Mouse (Mus musculus): ENCODE data around the gene Kif5a. TPM values are rescaled to one million over a fixed set of nuclear protein-coding genes. Genes with fewer than 3 reads are reported as not detected.
A peak's percentile ranks its signal among the peaks of the same experiment; 100 is the strongest.

Kif5a gene
- polyA plus RNA-seq, 1 experiment from 2014 or later, result 0.08 TPM

DNA sequence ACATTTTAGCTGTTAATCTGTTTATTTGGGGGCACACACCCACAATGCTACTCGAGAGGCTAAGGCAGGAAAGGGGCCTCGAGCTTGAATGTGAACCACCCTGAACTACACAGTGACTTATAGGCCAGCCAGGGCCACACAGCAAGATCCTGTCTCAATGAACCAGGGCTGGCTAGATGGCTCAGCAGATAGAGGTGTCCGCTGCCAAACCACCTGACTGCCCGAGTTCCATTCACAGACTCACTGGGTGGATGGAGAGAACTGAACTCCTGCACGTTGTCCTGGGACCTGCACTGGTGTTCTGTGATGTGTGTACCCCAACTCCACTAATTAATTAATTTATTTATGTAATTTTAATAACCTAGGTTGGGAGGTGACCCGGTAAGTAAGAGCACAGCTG is 5.4 kb downstream of the Kif5a start:
- WGBS (ENCODE audit: insufficient replicate concordance), result 52% methylated on average over 6 of the region's 6 CpGs
- H3K4me3 ChIP-seq, result no peak overlapping the region
- H3K27ac ChIP-seq, result no peak overlapping the region
- ATAC-seq, result no peak
- no peak overlapping the region for H3K9ac ChIP-seq
- peaks cover 6% of the 10 kb centered on the region for H3K4me1 ChIP-seq
- peaks cover 66% of the 10 kb centered on the region for H3K27me3 ChIP-seq (replicated peaks)
- H3K4me2 ChIP-seq, result no peak overlapping the region
- H3K36me3 ChIP-seq, result no peaks in the 10 kb centered on the region
- H3K9me3 ChIP-seq (replicated peaks), result no peaks in the 10 kb centered on the region

DNA sequence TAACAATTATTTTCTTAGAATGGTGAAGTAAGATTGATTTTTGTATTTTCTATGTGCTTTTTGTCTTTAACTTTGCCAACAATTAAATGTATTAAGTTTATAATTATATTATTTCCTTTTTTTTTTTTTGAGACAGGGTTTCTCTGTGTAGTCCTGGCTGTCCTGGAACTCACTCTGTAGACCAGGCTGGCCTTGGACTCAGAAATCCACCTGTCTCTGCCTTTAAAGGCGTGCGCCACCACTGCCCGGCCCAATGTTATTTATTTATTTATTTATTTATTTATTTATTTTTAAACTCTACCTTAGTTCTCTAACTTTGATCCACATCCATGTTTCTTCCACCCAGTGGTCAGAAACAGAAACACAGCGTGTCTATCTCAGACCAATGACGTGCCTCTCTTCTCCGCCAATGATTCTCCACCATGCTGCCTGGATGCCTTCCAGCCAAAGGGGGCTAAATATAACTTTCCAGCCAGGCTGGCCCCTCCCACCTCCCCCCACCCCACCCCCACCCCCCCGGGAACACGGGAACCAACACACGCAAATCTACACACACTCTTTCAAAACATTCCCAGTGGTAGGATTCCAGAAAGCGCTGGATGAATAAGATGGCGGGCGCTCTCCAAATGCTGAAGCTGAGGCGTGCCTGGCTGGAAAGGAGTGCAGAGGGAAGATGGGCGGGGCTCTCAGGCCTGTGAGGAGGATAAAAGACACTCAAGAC is 7.4 kb downstream of the Kif5a start:
- 18% methylated on average over 14 of the region's 14 CpGs for WGBS (ENCODE audit: insufficient replicate concordance)
- ATAC-seq, result no peak
- H3K4me2 ChIP-seq, result peak overlapping the region; percentile 15; the same call in 1 of the 2 replicates
- H3K4me1 ChIP-seq, result no peaks in the 10 kb centered on the region
- H3K27ac ChIP-seq, result no peak overlapping the region
- peaks cover 55% of the 10 kb centered on the region for H3K27me3 ChIP-seq (replicated peaks)
- H3K9me3 ChIP-seq (replicated peaks), result no peaks in the 10 kb centered on the region
- H3K4me3 ChIP-seq, result no peak overlapping the region
- no peaks in the 10 kb centered on the region for H3K36me3 ChIP-seq
- no peak overlapping the region for H3K9ac ChIP-seq

DNA sequence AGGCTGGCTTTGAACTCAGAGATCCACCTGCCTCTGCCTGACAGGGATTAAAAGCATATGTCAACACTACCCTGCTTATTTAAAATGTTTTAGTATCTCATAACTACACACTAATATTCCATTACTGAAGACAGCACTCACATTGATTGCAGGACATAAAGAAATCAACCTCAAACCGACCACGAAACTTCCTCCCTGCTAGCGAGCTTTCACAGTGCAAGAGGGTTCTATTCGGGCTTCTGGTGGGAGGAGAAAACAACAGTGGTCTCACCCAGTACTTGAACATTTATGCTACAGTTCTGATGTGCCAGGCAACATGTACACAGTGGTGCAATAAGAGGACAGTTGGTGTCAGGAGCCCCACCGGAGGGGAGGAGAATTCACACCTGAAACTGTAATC is 12.3 kb downstream of the Kif5a start:
- peaks cover 47% of the 10 kb centered on the region for H3K27me3 ChIP-seq (replicated peaks)
- no peak overlapping the region for H3K27ac ChIP-seq
- 40% methylated on average over 5 of the region's 5 CpGs for WGBS (ENCODE audit: insufficient replicate concordance)
- H3K36me3 ChIP-seq, result no peaks in the 10 kb centered on the region
- no peaks in the 10 kb centered on the region for H3K4me1 ChIP-seq
- no peak overlapping the region for H3K9ac ChIP-seq
- no peak overlapping the region for H3K4me2 ChIP-seq
- H3K4me3 ChIP-seq, result no peak overlapping the region
- H3K9me3 ChIP-seq (replicated peaks), result no peaks in the 10 kb centered on the region
- ATAC-seq, result no peak

DNA sequence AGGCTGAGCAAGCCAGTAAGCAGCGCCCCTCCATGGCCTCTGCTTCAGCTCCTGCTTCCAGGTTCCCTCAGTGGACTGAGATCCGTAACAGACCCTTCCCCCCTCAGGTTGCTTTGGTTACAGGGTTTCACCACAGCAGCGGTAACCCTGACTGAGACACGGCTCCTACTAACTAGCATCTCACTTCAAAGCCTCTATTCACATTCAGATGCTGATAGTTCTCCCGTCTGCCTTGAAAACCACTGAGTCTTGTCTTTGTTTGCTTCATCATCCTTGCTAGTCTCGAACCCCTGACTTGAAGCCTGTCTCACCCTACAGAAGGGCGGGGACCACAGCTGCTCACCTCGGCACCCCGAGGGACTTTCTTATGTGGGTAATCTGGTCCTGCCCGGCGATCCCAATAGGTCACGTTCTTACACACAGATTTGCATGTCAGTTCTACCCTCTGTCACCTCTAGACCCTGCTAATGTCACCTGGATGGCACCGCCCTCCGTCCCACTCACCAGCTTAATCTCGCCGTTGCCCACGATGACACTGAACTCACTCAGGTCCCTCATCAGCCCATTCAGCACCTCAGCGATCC is 24.8 kb downstream of the Kif5a start:
- Histone ChIP-seq H3K9me3 (replicated peaks) (no peaks in the 10 kb centered on the region), H3K27ac (no peak overlapping the region), H3K36me3 (no peaks in the 10 kb centered on the region), H3K4me3 (no peak overlapping the region), H3K27me3 (replicated peaks) (peaks cover 87% of the 10 kb centered on the region), H3K4me2 (no peak overlapping the region), H3K9ac (no peak overlapping the region), H3K4me1 (no peaks in the 10 kb centered on the region)
- no peak for ATAC-seq
- WGBS (ENCODE audit: insufficient replicate concordance), result 47% methylated on average over 18 of the region's 18 CpGs

DNA sequence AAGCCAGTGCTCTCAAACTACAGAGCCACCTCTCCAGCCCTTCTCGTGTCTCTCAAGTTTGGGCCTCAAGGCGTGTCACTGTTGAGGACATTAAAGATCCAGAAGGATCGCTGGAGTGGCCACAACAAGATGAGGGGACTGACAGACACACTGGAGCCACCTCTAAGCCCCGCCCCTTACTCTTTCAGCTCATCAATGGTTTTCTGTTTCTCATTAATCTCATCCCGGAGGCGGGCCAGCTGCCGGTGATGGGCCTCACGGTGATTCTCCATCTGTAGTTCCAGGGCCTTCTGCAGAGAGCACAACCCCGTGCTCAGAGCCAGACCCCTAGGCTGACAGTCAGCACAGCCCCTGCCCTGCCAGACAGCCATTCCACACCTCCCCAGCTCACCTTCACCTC is 26.6 kb downstream of the Kif5a start:
- WGBS (ENCODE audit: insufficient replicate concordance), result 42% methylated on average over 9 of the region's 9 CpGs
- H3K27me3 ChIP-seq (replicated peaks), result peaks cover 74% of the 10 kb centered on the region
- H3K4me2 ChIP-seq, result no peak overlapping the region
- H3K27ac ChIP-seq, result no peak overlapping the region
- H3K4me1 ChIP-seq, result no peaks in the 10 kb centered on the region
- ATAC-seq, result no peak
- H3K9me3 ChIP-seq (replicated peaks), result no peaks in the 10 kb centered on the region
- no peak overlapping the region for H3K9ac ChIP-seq
- no peaks in the 10 kb centered on the region for H3K36me3 ChIP-seq
- H3K4me3 ChIP-seq, result no peak overlapping the region

DNA sequence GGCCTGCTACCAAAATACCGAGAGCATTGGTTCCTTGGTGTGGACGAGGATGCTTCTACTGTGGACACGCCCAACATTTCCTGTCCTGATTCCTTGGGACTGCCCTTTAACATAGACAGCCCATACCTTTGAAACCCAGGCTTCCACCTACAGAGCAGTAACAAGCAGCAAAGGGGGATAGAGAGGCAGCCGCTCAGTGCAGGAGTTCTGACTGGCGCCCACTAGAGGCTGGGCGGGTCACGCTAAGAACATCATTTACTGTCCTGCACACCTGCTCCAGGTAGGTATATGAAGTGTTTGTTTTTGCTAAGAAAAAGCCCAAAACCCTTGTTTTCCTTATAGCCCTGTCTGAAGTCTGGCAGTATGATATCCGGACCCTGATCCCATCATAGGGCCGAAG is 30.0 kb downstream of the Kif5a start:
- no peaks in the 10 kb centered on the region for H3K9me3 ChIP-seq (replicated peaks)
- WGBS (ENCODE audit: insufficient replicate concordance), result 70% methylated on average over 9 of the region's 9 CpGs
- no peak for ATAC-seq
- H3K27ac ChIP-seq, result no peak overlapping the region
- H3K36me3 ChIP-seq, result no peaks in the 10 kb centered on the region
- H3K9ac ChIP-seq, result no peak overlapping the region
- H3K4me3 ChIP-seq, result no peak overlapping the region
- peaks cover 62% of the 10 kb centered on the region for H3K27me3 ChIP-seq (replicated peaks)
- peaks cover 20% of the 10 kb centered on the region for H3K4me1 ChIP-seq
- H3K4me2 ChIP-seq, result no peak overlapping the region

DNA sequence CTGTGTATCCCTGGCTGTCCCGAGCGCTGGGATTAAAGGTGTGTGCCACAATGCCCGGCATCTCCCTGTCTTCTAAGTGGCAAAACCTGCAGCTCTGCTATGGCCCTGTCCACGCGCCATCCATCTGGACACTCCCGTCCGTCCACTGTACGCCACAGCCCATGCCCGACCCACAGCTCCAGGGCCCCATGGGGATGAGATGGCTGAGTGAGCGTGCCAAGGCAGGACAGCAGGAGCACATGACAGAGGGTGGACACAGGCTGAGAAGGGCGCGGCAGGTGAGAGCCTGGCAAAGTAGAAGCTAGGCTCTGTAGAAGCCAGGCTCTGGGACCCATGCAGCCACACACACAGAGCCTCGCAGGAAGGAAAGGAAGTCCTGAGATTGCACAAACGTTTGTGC is 31.4 kb downstream of the Kif5a start:
- H3K4me2 ChIP-seq, result no peak overlapping the region
- no peak overlapping the region for H3K9ac ChIP-seq
- H3K4me3 ChIP-seq, result no peak overlapping the region
- H3K4me1 ChIP-seq, result peaks cover 20% of the 10 kb centered on the region
- H3K36me3 ChIP-seq, result no peaks in the 10 kb centered on the region
- WGBS (ENCODE audit: insufficient replicate concordance), result 71% methylated on average over 14 of the region's 14 CpGs
- H3K9me3 ChIP-seq (replicated peaks), result no peaks in the 10 kb centered on the region
- no peak for ATAC-seq
- peaks cover 61% of the 10 kb centered on the region for H3K27me3 ChIP-seq (replicated peaks)
- H3K27ac ChIP-seq, result no peak overlapping the region

DNA sequence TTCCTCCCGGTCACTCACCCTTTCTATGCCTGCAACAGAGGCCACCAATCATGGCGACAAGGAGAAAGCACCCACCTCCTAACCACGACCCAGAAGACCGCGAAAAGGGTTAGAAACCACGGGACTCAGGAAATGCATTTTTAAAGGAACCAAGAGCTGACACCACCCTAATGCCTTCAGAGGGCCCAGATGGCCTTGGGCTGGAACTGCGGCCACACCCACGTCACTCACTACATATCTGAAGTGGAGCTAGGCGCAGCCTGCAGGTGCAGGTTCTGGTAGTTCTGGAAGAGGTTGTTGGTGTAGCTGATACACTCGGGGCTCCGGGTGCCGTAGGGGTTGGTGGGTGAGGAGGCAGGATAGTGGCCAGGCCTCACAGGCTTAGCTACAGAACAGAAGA is 32.5 kb downstream of the Kif5a start:
- Histone ChIP-seq H3K9ac (no peak overlapping the region), H3K4me2 (no peak overlapping the region), H3K36me3 (no peaks in the 10 kb centered on the region), H3K27ac (no peak overlapping the region), H3K9me3 (replicated peaks) (no peaks in the 10 kb centered on the region), H3K4me1 (peaks cover 25% of the 10 kb centered on the region), H3K27me3 (replicated peaks) (peaks cover 52% of the 10 kb centered on the region), H3K4me3 (no peak overlapping the region)
- ATAC-seq, result no peak; the same call in 1 of the 2 replicates
- 33% methylated on average over 12 of the region's 12 CpGs for WGBS (ENCODE audit: insufficient replicate concordance)

DNA sequence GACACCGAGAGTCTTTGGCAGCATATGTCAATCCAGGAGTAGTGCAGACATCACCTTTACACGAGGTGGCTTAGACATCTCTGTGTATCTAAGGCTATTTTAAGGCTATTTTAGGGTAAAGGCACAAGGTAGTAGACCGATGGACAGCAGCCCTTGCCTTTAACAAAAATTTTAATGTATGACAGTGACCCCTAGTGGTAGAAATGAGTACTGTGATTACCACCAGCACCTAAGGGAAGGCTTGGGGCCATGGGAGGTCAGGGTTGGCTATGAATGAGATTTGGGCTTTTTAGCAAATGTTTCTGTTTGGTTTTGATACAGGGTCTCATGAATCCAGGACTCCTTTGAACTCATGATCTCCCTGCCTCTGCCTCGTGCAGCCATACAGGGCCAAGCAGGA is 34.3 kb downstream of the Kif5a start:
- no peaks in the 10 kb centered on the region for H3K9me3 ChIP-seq (replicated peaks)
- no peak overlapping the region for H3K9ac ChIP-seq
- H3K27me3 ChIP-seq (replicated peaks), result peaks cover 51% of the 10 kb centered on the region
- H3K4me2 ChIP-seq, result no peak overlapping the region
- no peaks in the 10 kb centered on the region for H3K36me3 ChIP-seq
- no peak overlapping the region for H3K4me3 ChIP-seq
- ATAC-seq, result peak; percentile 67
- no peak overlapping the region for H3K27ac ChIP-seq
- peaks cover 26% of the 10 kb centered on the region for H3K4me1 ChIP-seq
- WGBS (ENCODE audit: insufficient replicate concordance), result 20% methylated on average over 4 of the region's 4 CpGs

DNA sequence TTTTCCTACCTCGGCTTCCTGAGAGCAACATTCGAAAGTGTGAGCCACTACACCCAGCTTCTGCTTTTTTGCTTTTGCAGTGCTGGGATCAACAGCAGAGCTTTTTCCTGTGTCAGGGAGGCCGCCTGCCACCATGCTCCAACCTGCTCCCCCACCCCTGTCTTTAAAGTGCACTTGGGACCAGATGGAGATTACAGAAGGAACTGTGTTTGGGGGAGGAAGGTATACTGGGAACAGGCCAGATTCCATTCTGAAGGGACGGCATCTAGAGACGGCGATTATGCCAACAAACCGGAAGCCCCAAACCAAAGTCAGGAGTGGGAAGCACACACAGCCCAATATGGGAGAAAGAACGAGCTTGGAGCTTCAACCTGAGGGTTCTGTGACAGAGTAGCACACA is 36.0 kb downstream of the Kif5a start:
- 65% methylated on average over 8 of the region's 8 CpGs for WGBS (ENCODE audit: insufficient replicate concordance)
- Histone ChIP-seq H3K4me2 (no peak overlapping the region), H3K9me3 (replicated peaks) (no peaks in the 10 kb centered on the region), H3K27ac (no peak overlapping the region), H3K4me3 (no peak overlapping the region), H3K27me3 (replicated peaks) (peaks cover 50% of the 10 kb centered on the region), H3K9ac (no peak overlapping the region), H3K36me3 (no peaks in the 10 kb centered on the region), H3K4me1 (peaks cover 31% of the 10 kb centered on the region)
- no peak for ATAC-seq

DNA sequence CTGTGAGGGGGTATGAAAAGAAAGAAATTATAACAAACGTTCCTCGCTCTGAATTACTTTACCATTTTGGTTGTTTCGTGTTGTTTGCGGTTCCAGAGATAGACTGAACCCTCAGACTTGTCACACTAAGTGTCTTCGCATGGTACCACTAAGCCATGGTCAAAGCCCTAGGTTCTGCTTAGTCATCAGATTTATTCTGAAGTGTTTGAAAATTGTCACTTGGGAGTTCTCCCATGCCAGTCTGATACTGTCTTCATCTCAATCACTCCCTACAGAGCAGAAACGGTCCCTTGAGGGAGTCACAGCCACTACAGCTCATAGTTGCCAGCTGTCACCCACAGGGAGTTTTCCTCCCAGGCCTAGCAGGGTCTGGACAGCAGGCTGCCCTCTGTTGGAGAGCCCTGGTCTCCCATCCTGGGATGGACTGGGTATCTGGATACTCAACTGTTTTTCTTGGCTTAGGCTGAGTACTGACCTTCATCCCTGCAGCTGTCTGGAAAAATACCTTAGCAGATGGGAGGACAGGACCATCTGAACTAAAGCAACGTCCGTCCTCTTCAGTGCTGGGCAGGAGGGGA is 36.7 kb downstream of the Kif5a start:
- WGBS (ENCODE audit: insufficient replicate concordance), result 56% methylated on average over 8 of the region's 8 CpGs
- Histone ChIP-seq H3K27ac (no peak overlapping the region), H3K9me3 (replicated peaks) (no peaks in the 10 kb centered on the region), H3K9ac (no peak overlapping the region), H3K27me3 (replicated peaks) (peaks cover 45% of the 10 kb centered on the region), H3K4me1 (peaks cover 31% of the 10 kb centered on the region), H3K4me2 (no peak overlapping the region), H3K4me3 (no peak overlapping the region), H3K36me3 (no peaks in the 10 kb centered on the region)
- ATAC-seq, result no peak

DNA sequence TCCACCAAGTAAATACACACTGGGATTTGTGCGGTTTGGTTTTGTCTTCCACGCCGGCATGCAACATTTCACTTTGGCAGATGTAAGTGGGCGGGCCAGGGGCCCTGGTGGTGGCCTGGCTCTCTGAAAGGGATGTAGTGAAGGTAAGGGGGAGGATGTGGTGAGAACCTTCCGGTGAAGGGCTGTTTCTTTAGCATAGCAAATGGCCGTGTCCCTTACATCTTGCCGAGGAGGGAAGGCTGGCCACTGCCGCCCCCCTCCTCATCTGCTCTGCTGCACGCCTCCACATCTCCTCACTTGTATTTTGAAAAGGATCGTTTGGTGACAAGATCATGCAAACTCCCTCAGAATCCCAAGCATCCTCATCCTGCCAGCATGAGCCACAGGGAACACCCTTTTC is 37.4 kb downstream of the Kif5a start:
- ATAC-seq, result no peak
- H3K4me2 ChIP-seq, result no peak overlapping the region
- no peaks in the 10 kb centered on the region for H3K9me3 ChIP-seq (replicated peaks)
- peaks cover 24% of the 10 kb centered on the region for H3K4me1 ChIP-seq
- 39% methylated on average over 10 of the region's 10 CpGs for WGBS (ENCODE audit: insufficient replicate concordance)
- no peak overlapping the region for H3K4me3 ChIP-seq
- H3K27me3 ChIP-seq (replicated peaks), result peaks cover 38% of the 10 kb centered on the region
- no peaks in the 10 kb centered on the region for H3K36me3 ChIP-seq
- H3K9ac ChIP-seq, result no peak overlapping the region
- no peak overlapping the region for H3K27ac ChIP-seq
